Mouse (Mus musculus) MEL (cell line): Measurements from ENCODE around the gene Lrig2. TPM values are rescaled to one million over a fixed set of nuclear protein-coding genes. Genes with fewer than 3 reads are reported as not detected.

Experiments
- DNase-seq: peaks from one replicate; pipeline ENCODE4 v3.0.0; 2011; ENCODE audit warnings: low read depth, low spot score
- H3K27ac ChIP-seq: 2 replicates; pipeline ENCODE4 v1.5.1; 2012; ENCODE audit warnings: low read depth, mild to moderate bottlenecking, control low read depth, low read length, moderate library complexity; ENCODE audit not compliant: control insufficient read depth
- H3K27me3 ChIP-seq, 2 experiments: fragments of 150-350 bp in 1 of 2; sonication (generic) in 1 of 2; 2 replicates each; pipeline ENCODE4 v1.6.1; 2012; ENCODE audit warnings: low read length in 2 of 2, mild to moderate bottlenecking in 2 of 2, improper control_type of control experiment in 1 of 2, moderate library complexity in 1 of 2; ENCODE audit not compliant: insufficient read depth in 2 of 2, control insufficient read depth in 1 of 2
- H3K36me3 ChIP-seq, 2 experiments: 2 replicates each; pipeline ENCODE4 v1.6.1; 2012 to 2014; ENCODE audit warnings: low read length in 2 of 2, improper control_type of control experiment in 1 of 2, inconsistent platforms in 1 of 2, mild to moderate bottlenecking in 1 of 2; ENCODE audit not compliant: insufficient read depth in 2 of 2, control insufficient read depth in 1 of 2
- H3K4me1 ChIP-seq, 2 experiments: fragments of 150-350 bp in 1 of 2; sonication (generic) in 1 of 2; 2 replicates each; pipeline ENCODE4 v1.6.1; 2012; ENCODE audit warnings: low read length in 2 of 2, improper control_type of control experiment in 1 of 2, mild to moderate bottlenecking in 1 of 2; ENCODE audit not compliant: insufficient read depth in 2 of 2, control insufficient read depth in 1 of 2
- H3K4me3 ChIP-seq, 2 experiments: fragments of 150-350 bp in 1 of 2; sonication (generic) in 1 of 2; 2 replicates each; pipeline ENCODE4 v1.5.1; 2012; ENCODE audit warnings: low read depth in 2 of 2, low read length in 2 of 2, mild to moderate bottlenecking in 2 of 2, moderate library complexity in 2 of 2, control low read depth in 1 of 2, improper control_type of control experiment in 1 of 2; ENCODE audit not compliant: control insufficient read depth in 1 of 2, insufficient read depth in 1 of 2
- H3K79me2 ChIP-seq: 2 replicates; pipeline ENCODE4 v1.6.1; 2012; ENCODE audit warnings: mild to moderate bottlenecking, low read length, moderate library complexity; ENCODE audit not compliant: control insufficient read depth, poor library complexity, insufficient read depth
- H3K9ac ChIP-seq: 2 replicates; pipeline ENCODE4 v1.6.1; 2012; ENCODE audit warnings: low read depth, mild to moderate bottlenecking, control low read depth, low read length, moderate library complexity; ENCODE audit not compliant: control insufficient read depth, poor library complexity, severe bottlenecking
- H3K9me3 ChIP-seq: fragments of 150-350 bp; sonication (generic); replicated peaks from 2 replicates; pipeline ENCODE4 v1.6.1; 2012; ENCODE audit warnings: mild to moderate bottlenecking, low read length, improper control_type of control experiment, moderate library complexity; ENCODE audit not compliant: insufficient read depth
- CHD1 ChIP-seq: IDR thresholded peaks from 2 replicates; pipeline ENCODE4 v1.6.1; 2012; ENCODE audit warnings: low read depth, mild to moderate bottlenecking, inconsistent platforms, low read length, improper control_type of control experiment
- E2F4 ChIP-seq: IDR thresholded peaks from 2 replicates; pipeline ENCODE4 v1.6.1; 2011; ENCODE audit warnings: low read depth, low read length, improper control_type of control experiment, borderline replicate concordance
- EP300 ChIP-seq, 2 experiments: IDR thresholded peaks; 2 replicates each; pipeline ENCODE4 v1.6.1; 2011; ENCODE audit warnings: improper control_type of control experiment in 2 of 2, low read length in 2 of 2, low read depth in 1 of 2, mild to moderate bottlenecking in 1 of 2
- ETS1 ChIP-seq: IDR thresholded peaks from 2 replicates; pipeline ENCODE4 v1.6.1; 2012; ENCODE audit warnings: low read depth, mild to moderate bottlenecking, inconsistent platforms, low read length, improper control_type of control experiment, moderate library complexity
- GATA1 ChIP-seq: IDR thresholded peaks from 2 replicates; pipeline ENCODE4 v1.6.1; 2011; ENCODE audit warnings: low read depth, low read length, improper control_type of control experiment
- HCFC1 ChIP-seq: IDR thresholded peaks from 2 replicates; pipeline ENCODE4 v1.6.1; 2012; ENCODE audit warnings: low read depth, mild to moderate bottlenecking, inconsistent platforms, low read length, improper control_type of control experiment, moderate library complexity
- JUND ChIP-seq: IDR thresholded peaks from 2 replicates; pipeline ENCODE4 v1.6.1; 2011; ENCODE audit warnings: low read depth, mild to moderate bottlenecking, improper control_type of control experiment, low read length
- MAX ChIP-seq: IDR thresholded peaks from 2 replicates; pipeline ENCODE4 v1.6.1; 2011; ENCODE audit warnings: low read length, improper control_type of control experiment
- MAZ ChIP-seq: IDR thresholded peaks from 2 replicates; pipeline ENCODE4 v1.6.1; 2012; ENCODE audit warnings: low read depth, mild to moderate bottlenecking, inconsistent platforms, low read length, improper control_type of control experiment
- MEF2A ChIP-seq: IDR thresholded peaks from 2 replicates; pipeline ENCODE4 v1.6.1; 2014; ENCODE audit warnings: low read depth, mild to moderate bottlenecking, inconsistent platforms, low read length, improper control_type of control experiment; ENCODE audit not compliant: poor library complexity, insufficient replicate concordance, severe bottlenecking; ENCODE audit errors: extremely low read depth
- MYB ChIP-seq: IDR thresholded peaks from 2 replicates; pipeline ENCODE4 v1.6.1; 2011; ENCODE audit warnings: mild to moderate bottlenecking, low read depth, low read length, improper control_type of control experiment
- MYC ChIP-seq: IDR thresholded peaks from 2 replicates; pipeline ENCODE4 v1.6.1; 2011; ENCODE audit warnings: low read depth, mild to moderate bottlenecking, low read length, improper control_type of control experiment, moderate library complexity
- NELFE ChIP-seq: IDR thresholded peaks from 2 replicates; pipeline ENCODE4 v1.6.1; 2011; ENCODE audit warnings: low read depth, low read length, improper control_type of control experiment
- RAD21 ChIP-seq: IDR thresholded peaks from 2 replicates; pipeline ENCODE4 v1.6.1; 2011; ENCODE audit warnings: mild to moderate bottlenecking, low read depth, low read length, improper control_type of control experiment
- RCOR1 ChIP-seq: IDR thresholded peaks from 2 replicates; pipeline ENCODE4 v1.6.1; 2012; ENCODE audit warnings: low read depth, mild to moderate bottlenecking, inconsistent platforms, low read length, improper control_type of control experiment
- SIN3A ChIP-seq: IDR thresholded peaks from 2 replicates; pipeline ENCODE4 v1.6.1; 2012; ENCODE audit warnings: low read length, improper control_type of control experiment, inconsistent platforms
- SMC3 ChIP-seq: IDR thresholded peaks from 2 replicates; pipeline ENCODE4 v1.6.1; 2011; ENCODE audit warnings: low read depth, low read length, improper control_type of control experiment
- TAL1 ChIP-seq: IDR thresholded peaks from 2 replicates; pipeline ENCODE4 v1.6.1; 2012; ENCODE audit warnings: mild to moderate bottlenecking, inconsistent platforms, low read length, moderate library complexity, mixed read lengths
- TCF12 ChIP-seq: IDR thresholded peaks from 2 replicates; pipeline ENCODE4 v1.6.1; 2014; ENCODE audit warnings: low read depth, mild to moderate bottlenecking, inconsistent platforms, low read length, improper control_type of control experiment, moderate library complexity
- UBTF ChIP-seq: IDR thresholded peaks from 2 replicates; pipeline ENCODE4 v1.6.1; 2012; ENCODE audit warnings: low read depth, mild to moderate bottlenecking, inconsistent platforms, low read length, improper control_type of control experiment, moderate library complexity, borderline replicate concordance; ENCODE audit not compliant: insufficient read depth
- USF2 ChIP-seq, 2 experiments: IDR thresholded peaks; 2 replicates each; pipeline ENCODE4 v1.6.1; 2011 to 2012; ENCODE audit warnings: improper control_type of control experiment in 2 of 2, low read length in 2 of 2, borderline replicate concordance in 1 of 2, inconsistent platforms in 1 of 2, low read depth in 1 of 2, mild to moderate bottlenecking in 1 of 2; ENCODE audit not compliant: insufficient read depth in 1 of 2
- ZC3H11A ChIP-seq: IDR thresholded peaks from 2 replicates; pipeline ENCODE4 v1.6.1; 2012; ENCODE audit warnings: low read depth, mild to moderate bottlenecking, inconsistent platforms, low read length, improper control_type of control experiment
- ZKSCAN1 ChIP-seq: IDR thresholded peaks from 2 replicates; pipeline ENCODE4 v1.6.1; 2012; ENCODE audit warnings: low read depth, mild to moderate bottlenecking, inconsistent platforms, low read length, improper control_type of control experiment, moderate library complexity
- ZMIZ1 ChIP-seq: IDR thresholded peaks from 2 replicates; pipeline ENCODE4 v1.6.1; 2012; ENCODE audit warnings: low read depth, mild to moderate bottlenecking, inconsistent platforms, low read length, improper control_type of control experiment, moderate library complexity
- polyA plus RNA-seq, 2 experiments: library from polyadenylated mRNA; stranded (reverse) in 1 of 2; unstranded in 1 of 2; fragments of >175 nt in 1 of 2; fragments of >200 nt in 1 of 2; gene quantifications; 2 replicates each; pipeline versions ENCODE4 v1.2.1 to v1.2.4; 2012; ENCODE audit warnings: low replicate concordance in 2 of 2, low read depth in 1 of 2; ENCODE audit not compliant: insufficient read length in 2 of 2, insufficient read depth in 1 of 2, missing spikeins in 1 of 2
- total RNA-seq: library from RNA; depleted of rRNA; stranded (reverse); fragments of 300-350 nt; gene quantifications from 2 replicates; pipeline ENCODE4 v1.2.3, GENCODE M21; 2012

Lrig2 gene
- total and polyA plus RNA-seq, 3 experiments: 4.2 to 4.3 TPM; not detected in 1

DNA sequence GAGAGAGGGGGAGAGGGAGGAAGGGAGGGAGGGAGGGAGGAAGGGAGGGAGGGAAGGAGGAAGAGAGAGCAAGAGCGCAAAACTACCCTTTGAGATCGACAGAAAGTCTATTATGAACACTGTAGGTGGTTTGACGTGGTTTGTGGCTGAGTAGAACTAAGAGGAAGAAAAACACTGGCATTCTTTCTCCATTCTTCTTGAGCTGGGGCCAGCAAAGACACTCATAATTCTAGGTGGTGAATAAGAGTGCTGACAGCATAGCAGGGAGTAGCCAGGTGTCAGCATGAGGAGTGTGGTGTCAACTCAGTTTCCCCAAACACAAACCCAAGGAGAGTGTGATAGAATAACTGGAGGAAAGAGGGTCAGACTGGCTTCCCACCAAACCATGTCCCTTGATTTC is 8.8 kb upstream of the Lrig2 start:
- no peak overlapping the region for H3K27ac ChIP-seq
- peaks cover 0 to 9% of the 10 kb centered on the region in 2 experiments; a peak in 2 of 4 replicates for H3K36me3 ChIP-seq
- H3K9ac ChIP-seq: no peak overlapping the region
- TF ChIP-seq EP300 (IDR thresholded peaks at IDR 0.05; ENCODE audit: low read depth in 1 of 2, low read length in 2 of 2) (no peak), MEF2A (no peak), MAZ (no peak), HCFC1 (no peak)
- H3K4me3 ChIP-seq: no peak overlapping the region
- peaks cover 7 to 9% of the 10 kb centered on the region in 2 experiments for H3K4me1 ChIP-seq
- H3K9me3 ChIP-seq: no peaks in the 10 kb centered on the region
- no peak for DNase-seq
- no peaks in the 10 kb centered on the region for H3K79me2 ChIP-seq
- no peaks in the 10 kb centered on the region; a peak in 1 of 4 replicates for H3K27me3 ChIP-seq

DNA sequence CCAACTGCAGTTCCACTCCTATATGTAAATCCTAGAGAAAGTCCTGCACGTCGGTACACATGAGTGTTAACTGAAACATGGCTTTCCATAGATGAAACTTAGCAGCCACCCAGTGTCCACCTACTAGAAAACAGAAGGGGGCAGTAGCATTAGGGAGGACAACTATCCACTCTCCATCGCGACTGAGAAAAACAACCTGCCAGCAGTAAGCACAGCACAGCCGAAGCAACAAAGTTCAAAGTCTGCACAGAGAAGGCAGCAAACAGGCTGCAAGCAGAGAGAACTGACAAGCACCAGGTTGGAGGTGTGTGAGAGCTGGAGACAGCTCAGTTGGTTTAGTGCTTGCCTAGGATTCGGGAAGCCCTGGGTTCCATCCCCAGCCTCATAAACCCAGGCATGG is 7.2 kb upstream of the Lrig2 start:
- H3K27ac ChIP-seq: no peak overlapping the region
- H3K36me3 ChIP-seq: peaks cover 0 to 7% of the 10 kb centered on the region in 2 experiments; a peak in 2 of 4 replicates
- H3K27me3 ChIP-seq: no peaks in the 10 kb centered on the region; a peak in 1 of 4 replicates
- TF ChIP-seq MYC: no peak
- TF ChIP-seq MAX: no peak
- no peak for TF ChIP-seq E2F4
- no peak for TF ChIP-seq CHD1
- no peak for TF ChIP-seq ETS1
- TF ChIP-seq SIN3A: no peak
- TF ChIP-seq, all 39 proteins: peak for 0
- no peak overlapping the region for H3K4me3 ChIP-seq
- DNase-seq: no peak
- H3K9ac ChIP-seq: no peak overlapping the region
- H3K79me2 ChIP-seq: no peaks in the 10 kb centered on the region
- peaks cover 0 to 6% of the 10 kb centered on the region in 2 experiments; a peak in 3 of 4 replicates for H3K4me1 ChIP-seq
- H3K9me3 ChIP-seq: no peaks in the 10 kb centered on the region

DNA sequence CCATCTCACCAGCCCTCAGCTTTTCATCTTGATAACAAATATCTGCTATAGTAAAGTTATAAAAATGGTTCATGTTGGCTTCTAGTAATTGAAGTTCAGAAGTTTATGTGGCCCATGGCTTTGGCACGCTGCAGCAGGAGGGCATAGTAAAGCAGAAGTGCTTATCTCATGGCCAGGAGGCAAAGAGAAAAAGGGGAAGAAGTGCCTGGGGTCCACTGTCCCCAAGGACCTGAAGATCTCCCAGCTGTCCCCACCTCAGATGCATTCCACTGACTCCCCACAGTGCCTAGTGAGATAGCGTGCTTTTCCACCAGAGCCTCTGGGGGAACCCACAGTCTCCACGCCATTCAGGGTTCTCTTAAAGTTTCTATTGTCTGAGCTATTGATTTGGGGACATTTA is 6.7 kb upstream of the Lrig2 start:
- no peaks in the 10 kb centered on the region; a peak in 1 of 4 replicates for H3K27me3 ChIP-seq
- H3K9me3 ChIP-seq: no peaks in the 10 kb centered on the region
- peak; percentile 82 for DNase-seq
- peaks cover 0 to 7% of the 10 kb centered on the region in 2 experiments; a peak in 2 of 4 replicates for H3K36me3 ChIP-seq
- peaks cover 2 to 6% of the 10 kb centered on the region in 2 experiments; a peak in 3 of 4 replicates for H3K4me1 ChIP-seq
- H3K27ac ChIP-seq: no peak overlapping the region
- no peak overlapping the region for H3K4me3 ChIP-seq
- no peak overlapping the region for H3K9ac ChIP-seq
- H3K79me2 ChIP-seq: no peaks in the 10 kb centered on the region
- TF ChIP-seq SIN3A: peak; percentile 50; the same call in 1 of the 2 replicates
- no peak; the same call in 1 of the 2 replicates for TF ChIP-seq SMC3
- TF ChIP-seq MYC: peak; percentile 39; the same call in 1 of the 2 replicates
- no peak for TF ChIP-seq ZC3H11A
- no peak for TF ChIP-seq NELFE
- TF ChIP-seq MYB: no peak
- TF ChIP-seq TCF12: peak; percentile 33; the same call in 1 of the 2 replicates
- TF ChIP-seq RAD21: no peak
- TF ChIP-seq ETS1: no peak
- TF ChIP-seq MAX: peak; percentile 51; the same call in 1 of the 2 replicates
- peak; percentile 45 to 81 for TF ChIP-seq EP300 (IDR thresholded peaks at IDR 0.05; ENCODE audit: low read depth in 1 of 2, low read length in 2 of 2)
- TF ChIP-seq ZKSCAN1: 0 out of 2 replicates have a peak, but pooled peaks have one; percentile 17
- TF ChIP-seq USF2 (IDR thresholded peaks at IDR 0.05; ENCODE audit: borderline replicate concordance in 1 of 2, insufficient read depth in 1 of 2, low read depth in 1 of 2, low read length in 2 of 2): no peak
- no peak for TF ChIP-seq MEF2A
- TF ChIP-seq GATA1: peak; percentile 74
- TF ChIP-seq UBTF: no peak
- no peak for TF ChIP-seq JUND
- peak; percentile 33 for TF ChIP-seq TAL1
- TF ChIP-seq RCOR1: peak; percentile 51; the same call in 1 of the 2 replicates
- TF ChIP-seq ZMIZ1: no peak
